ENCODE assay signal across 9 mouse cellular contexts in genomic region chr13:67375050-67375911, GRCm38 (mm10). TPM values are rescaled to one million over a fixed set of nuclear protein-coding genes. Genes with fewer than 3 reads are reported as not detected.
DNase-seq lines count a peak whose midpoint lies in the region; ATAC-seq and TF ChIP-seq lines count a peak whose summit lies in the region.
"Not testable (repeated sequence)": the region's sequence is repeated elsewhere in the genome, so short reads cannot be mapped to it uniquely, and the experiment has no call there.
"Had no signal": no experiment of that assay in that cellular context is flagged by ENCODE, and none has a peak within 500 bp of the region (broad histone marks: within the 10 kb centered on the region; RNA-seq: fewer than 3 reads in every experiment).

Gene Gm28041 (minus strand): TSS chr13:67375733.
Gene Zfp456 (minus strand): TSS chr13:67375810.

- WGBS in hindbrain, embryonic 11.5 days = 28% methylated on average over 13 of the region's 15 CpGs
- 15% methylated on average over 13 of the region's 15 CpGs for WGBS in lung, embryonic 16.5 days
- 17% methylated on average over 13 of the region's 15 CpGs for WGBS in olfactory bulb, adult 2 months

- H3K4me2 ChIP-seq in hindbrain, embryonic 11.5 days (replicated peaks; ENCODE audit: low read depth, low read length) = peak within 1 kb of the TSS; percentile 39
- peak within 1 kb of the TSS; percentile 65 for H3K4me2 ChIP-seq in lung, embryonic 16.5 days (ENCODE audit: low read depth, low read length)

- H3K9me3 ChIP-seq in G1E (replicated peaks); hindbrain, embryonic 11.5 days (ENCODE audit: control insufficient read depth, low read length); lung, embryonic 16.5 days (ENCODE audit: control insufficient read depth, low read length): not testable (repeated sequence)

- not testable (repeated sequence) for H3K9ac ChIP-seq in hindbrain, embryonic 11.5 days (ENCODE audit: low read depth, low read length)
- H3K9ac ChIP-seq in lung, embryonic 16.5 days (ENCODE audit: low read length) = peak within 1 kb of the TSS; percentile 67

- not testable (repeated sequence) for TF ChIP-seq CTCF in G1E (IDR thresholded peaks at IDR 0.05; ENCODE audit: low read depth, low read length); olfactory bulb, adult 2 months (IDR thresholded peaks at IDR 0.05; ENCODE audit: insufficient read depth, low read depth, low read length)

- DNase-seq in G1E (ENCODE audit: low spot score) = not testable (repeated sequence)
- peak; percentile 52 to 63 for DNase-seq in cerebellum, postnatal 10 days
- DNase-seq in frontal cortex, postnatal 10 days (ENCODE audit: low spot score in 2 of 2) = peak; percentile 18 to 41
- DNase-seq in hindbrain, embryonic 11.5 days (ENCODE audit: low spot score) = peak; percentile 73
- peak; percentile 56 for DNase-seq in layer of hippocampus, adult 9-11 months
- peak; percentile 85 for DNase-seq in thymus, postnatal 0 days (ENCODE audit: low spot score)

- H3K27ac ChIP-seq in hindbrain, embryonic 11.5 days (ENCODE audit: low read depth, low read length); lung, embryonic 16.5 days (ENCODE audit: low read length); olfactory bulb, adult 2 months (ENCODE audit: insufficient read depth, low read depth, low read length): not testable (repeated sequence)

- not testable (repeated sequence) for H3K4me1 ChIP-seq in G1E (ENCODE audit: insufficient read depth, low read depth, low read length); hindbrain, embryonic 11.5 days (replicated peaks; ENCODE audit: control insufficient read depth, insufficient read depth, low read length); lung, embryonic 16.5 days (replicated peaks; ENCODE audit: control insufficient read depth, insufficient read depth, low read length); olfactory bulb, adult 2 months (ENCODE audit: control insufficient read depth, insufficient read depth, low read length)

- peak within 1 kb of the TSS; percentile 68 for H3K4me3 ChIP-seq in G1E (ENCODE audit: low read depth, low read length)
- peak within 1 kb of the TSS; percentile 24 for H3K4me3 ChIP-seq in hindbrain, embryonic 11.5 days (ENCODE audit: low read depth, low read length)
- peak within 1 kb of the TSS; percentile 64 for H3K4me3 ChIP-seq in lung, embryonic 16.5 days (ENCODE audit: low read length)
- peak within 1 kb of the TSS; percentile 42 for H3K4me3 ChIP-seq in olfactory bulb, adult 2 months (ENCODE audit: insufficient read depth, low read depth, low read length)

- H3K36me3 ChIP-seq in G1E (replicated peaks); hindbrain, embryonic 11.5 days (ENCODE audit: control insufficient read depth, insufficient read depth, low read length); lung, embryonic 16.5 days (ENCODE audit: control insufficient read depth, insufficient read depth, low read length): not testable (repeated sequence)

- peak; percentile 93 for ATAC-seq in G1E (ENCODE audit: extremely low read depth, insufficient number of reproducible peaks, low FRiP score, poor library complexity, severe bottlenecking)
- peak; percentile 90 for ATAC-seq in hindbrain, embryonic 11.5 days (ENCODE audit: low FRiP score)
- ATAC-seq in lung, embryonic 16.5 days (ENCODE audit: low read depth) = peak; percentile 98

- not testable (repeated sequence) for H3K27me3 ChIP-seq in G1E (ENCODE audit: insufficient read depth, low read length); hindbrain, embryonic 11.5 days (ENCODE audit: control insufficient read depth, insufficient read depth, low read length); lung, embryonic 16.5 days (ENCODE audit: control insufficient read depth, insufficient read depth, low read depth, low read length)

- TF ChIP-seq POLR2A in olfactory bulb, adult 2 months (IDR thresholded peaks at IDR 0.05; ENCODE audit: insufficient read depth, low read depth, low read length) = not testable (repeated sequence)

RNA-seq across cellular contexts. Expression of gene Gm28041, which starts in this region (rescaled TPM):
- total RNA-seq in G1E (2014; fragmentation: Nextera tagmentation) = 1.4 and 3.1 TPM in 2 replicates
- total RNA-seq in G1E (2017) = 0.52 and 1.4 TPM in 2 replicates
- not detected in 2 replicates for polyA plus RNA-seq in G1E (2012)
- polyA plus RNA-seq in hindbrain, embryonic 11.5 days (2014; fragmentation: Nextera tagmentation; extraction: Ambion mirVana) = 0.25 TPM in 1 of 2 replicates, not detected in the other
- polyA plus RNA-seq in lung, embryonic 16.5 days (2015; fragmentation: Nextera tagmentation; extraction: Ambion mirVana) = 0.35 and 1.0 TPM in 2 replicates
- not detected in 2 replicates for polyA plus RNA-seq in olfactory bulb, adult 2 months (2012; ENCODE audit: insufficient read depth, insufficient read length, low replicate concordance, missing spikeins)
- 0.64 and 0.81 TPM in 2 replicates for polyA plus RNA-seq in thymus, postnatal 0 days (2015; fragmentation: Nextera tagmentation; extraction: Ambion mirVana)
- total RNA-seq: gastrocnemius, postnatal 4 days had no signal

RNA-seq across cellular contexts. Expression of gene Zfp456, which starts in this region (rescaled TPM):
- total RNA-seq in G1E (2014; fragmentation: Nextera tagmentation) (6.1 and 13.1 TPM in 2 replicates), G1E (2017) (6.2 and 6.5 TPM in 2 replicates)
- 0.12 and 0.15 TPM in 2 replicates for polyA plus RNA-seq in G1E (2012)
- polyA plus RNA-seq in hindbrain, embryonic 11.5 days (2014; fragmentation: Nextera tagmentation; extraction: Ambion mirVana) = 1.1 and 1.2 TPM in 2 replicates
- polyA plus RNA-seq in lung, embryonic 16.5 days (2015; fragmentation: Nextera tagmentation; extraction: Ambion mirVana) = 1.6 and 2.0 TPM in 2 replicates
- not detected in 2 replicates for polyA plus RNA-seq in olfactory bulb, adult 2 months (2012; ENCODE audit: insufficient read depth, insufficient read length, low replicate concordance, missing spikeins)
- polyA plus RNA-seq in thymus, postnatal 0 days (2015; fragmentation: Nextera tagmentation; extraction: Ambion mirVana) = 1.7 and 1.9 TPM in 2 replicates
